Mouse (Mus musculus) heart, adult 2 months (tissue): ENCODE measurements around the gene Chml. TPM values are rescaled to one million over a fixed set of nuclear protein-coding genes. Genes with fewer than 3 reads are reported as not detected.

Experiments
- DNase-seq, 2 experiments: peaks; one replicate each; pipeline ENCODE4 v3.0.0; 2021
- H3K27ac ChIP-seq: fragments of 200-600 bp; 2 replicates; pipeline ENCODE4 v1.8.1; 2022
- H3K27me3 ChIP-seq: fragments of 200-500 bp; 2 replicates; pipeline ENCODE4 v1.6.1; 2012; ENCODE audit warnings: mild to moderate bottlenecking, low read length, inconsistent platforms, mixed read lengths; ENCODE audit not compliant: control insufficient read depth, insufficient read depth
- H3K36me3 ChIP-seq: fragments of 200-500 bp; 2 replicates; pipeline ENCODE4 v1.6.1; 2012; ENCODE audit warnings: low read length, inconsistent platforms; ENCODE audit not compliant: control insufficient read depth, insufficient read depth
- H3K4me1 ChIP-seq: fragments of 200-500 bp; 2 replicates; pipeline ENCODE4 v1.6.1; 2011; ENCODE audit warnings: low read length; ENCODE audit not compliant: control insufficient read depth, insufficient read depth
- H3K4me3 ChIP-seq: fragments of 200-600 bp; 2 replicates; pipeline ENCODE4 v1.8.1; 2022
- H3K79me2 ChIP-seq: fragments of 200-500 bp; replicated peaks from 2 replicates; pipeline ENCODE4 v1.6.1; 2012; ENCODE audit warnings: mild to moderate bottlenecking, inconsistent platforms, low read length, moderate library complexity, mixed read lengths; ENCODE audit not compliant: control insufficient read depth, insufficient read depth
- H3K9ac ChIP-seq: fragments of 200-500 bp; 2 replicates; pipeline ENCODE4 v1.6.1; 2012; ENCODE audit warnings: low read depth, mild to moderate bottlenecking, control low read depth, inconsistent platforms, low read length, mixed read lengths
- CTCF ChIP-seq: fragments of 200-600 bp; IDR thresholded peaks from 2 replicates; pipeline ENCODE4 v1.8.1; 2022; ENCODE audit warnings: antibody characterized with exemption, mild to moderate bottlenecking, moderate library complexity
- EP300 ChIP-seq: fragments of 200-500 bp; IDR thresholded peaks from 2 replicates; pipeline ENCODE4 v1.6.1; 2011; ENCODE audit warnings: low read depth, low read length, control low read depth; ENCODE audit not compliant: insufficient read depth
- POLR2A ChIP-seq: fragments of 200-500 bp; IDR thresholded peaks from 2 replicates; pipeline ENCODE4 v1.6.1; 2011; ENCODE audit warnings: mild to moderate bottlenecking, low read depth, low read length, control low read depth; ENCODE audit not compliant: insufficient read depth
- WGBS: fragments of 180-500 bp; shearing (Covaris S2); methylation state at CpG from one replicate; pipeline ENCODE4 v1.1.7; 2018; 5-methylcytosine and 5-hydroxymethylcytosine counted together
- intact Hi-C: fragments of 180-260 bp; cut with DNase I; formaldehyde crosslinking; loops from one replicate; pipeline ENCODE4 v1.15.1; 2025
- polyA plus RNA-seq: library from polyadenylated mRNA; depleted of rRNA; stranded (reverse); fragments of >200 nt; gene quantifications from 2 replicates; pipeline ENCODE4 v1.2.3, GENCODE M21; 2012
- total RNA-seq, 2 experiments: library from RNA; stranded (reverse); gene quantifications; 2 replicates each; pipeline ENCODE4 v1.2.3; 2021

Gene Chml
- total and polyA plus RNA-seq, 3 experiments: 1.4 to 9.4 (median 8.9) TPM

- TF ChIP-seq CTCF (no peak), POLR2A (no peak), EP300 (no peak)
- 85% methylated on average over 7 of the region's 7 CpGs for WGBS
- no peak for DNase-seq
- intact Hi-C loops: loop anchor here (5.0 kb wide), 3 partner anchors 43 to 252 kb away; partner anchors contain the start of genes Fh1 and Gm38100
- Histone ChIP-seq H3K27me3 (no peaks in the 10 kb centered on the region), H3K4me3 (no peak overlapping the region), H3K9ac (no peak overlapping the region), H3K27ac (no peak overlapping the region), H3K36me3 (no peaks in the 10 kb centered on the region), H3K4me1 (no peaks in the 10 kb centered on the region; the same call in 1 of the 2 replicates), H3K79me2 (no peaks in the 10 kb centered on the region)
These were observed 22.7 kb downstream of the Chml start for GRCm38 (mm10) chr1:175670042-175670441.

- Histone ChIP-seq H3K79me2 (no peaks in the 10 kb centered on the region), H3K4me3 (no peak overlapping the region), H3K27me3 (no peaks in the 10 kb centered on the region), H3K4me1 (no peaks in the 10 kb centered on the region; the same call in 1 of the 2 replicates), H3K36me3 (no peaks in the 10 kb centered on the region), H3K27ac (no peak overlapping the region), H3K9ac (no peak overlapping the region)
- TF ChIP-seq CTCF (no peak), POLR2A (no peak), EP300 (no peak)
- 85% methylated on average over 3 of the region's 3 CpGs for WGBS
- intact Hi-C loops: loop anchor here (10.0 kb wide), 1 partner anchor 625 kb away; no protein-coding TSS in a partner anchor
- DNase-seq: no peak
These were observed 23.2 kb downstream of the Chml start for GRCm38 (mm10) chr1:175669456-175669855.

GRCm38 (mm10) chr1:175668666-175669405 is 23.9 kb downstream of the Chml start:
- DNase-seq: no peak
- 60% methylated on average over 5 of the region's 5 CpGs for WGBS
- TF ChIP-seq CTCF: peak; percentile 71
- TF ChIP-seq EP300: no peak

GRCm38 (mm10) chr1:175659900-175660299 is 32.8 kb downstream of the Chml start:
- Histone ChIP-seq H3K79me2 (no peaks in the 10 kb centered on the region), H3K4me3 (no peak overlapping the region), H3K36me3 (no peaks in the 10 kb centered on the region), H3K9ac (no peak overlapping the region), H3K27me3 (no peaks in the 10 kb centered on the region), H3K4me1 (no peaks in the 10 kb centered on the region), H3K27ac (no peak overlapping the region)
- TF ChIP-seq EP300 (no peak), POLR2A (no peak), CTCF (no peak)
- DNase-seq: no peak
- intact Hi-C loops: loop anchor here (10.0 kb wide), 1 partner anchor 615 kb away; no protein-coding TSS in a partner anchor
- WGBS: 89% methylated on average over 4 of the region's 4 CpGs

More at GRCm38 (mm10) chr1:175668666-175669405, 23.9 kb downstream of the Chml start:
- intact Hi-C loops: loop anchor here (10.0 kb wide), 1 partner anchor 624 kb away; no protein-coding TSS in a partner anchor
- Histone ChIP-seq H3K4me3 (no peak overlapping the region), H3K27ac (no peak overlapping the region), H3K79me2 (no peaks in the 10 kb centered on the region), H3K27me3 (no peaks in the 10 kb centered on the region), H3K36me3 (no peaks in the 10 kb centered on the region), H3K4me1 (no peaks in the 10 kb centered on the region), H3K9ac (no peak overlapping the region)

- no peaks in the 10 kb centered on the region for H3K79me2 ChIP-seq
- no peak overlapping the region for H3K9ac ChIP-seq
- intact Hi-C loops: no loop called here
- WGBS: 87% methylated on average over 4 of the region's 4 CpGs
- H3K27ac ChIP-seq: no peak overlapping the region
- no peaks in the 10 kb centered on the region for H3K27me3 ChIP-seq
- no peaks in the 10 kb centered on the region for H3K4me1 ChIP-seq
- TF ChIP-seq EP300 (no peak), CTCF (no peak), POLR2A (no peak)
- DNase-seq: no peak
- H3K36me3 ChIP-seq: no peaks in the 10 kb centered on the region
- H3K4me3 ChIP-seq: no peak overlapping the region
These were observed 44.1 kb downstream of the Chml start for GRCm38 (mm10) chr1:175648615-175649014.

- H3K4me3 ChIP-seq: no peak overlapping the region
- 64% methylated on average over 9 of the region's 9 CpGs for WGBS
- no peaks in the 10 kb centered on the region for H3K4me1 ChIP-seq
- no peak overlapping the region for H3K9ac ChIP-seq
- no peaks in the 10 kb centered on the region for H3K27me3 ChIP-seq
- no peaks in the 10 kb centered on the region for H3K36me3 ChIP-seq
- DNase-seq: no peak
- H3K27ac ChIP-seq: no peak overlapping the region
- intact Hi-C loops: no loop called here
- no peak for TF ChIP-seq POLR2A
- no peak for TF ChIP-seq CTCF
- TF ChIP-seq EP300: no peak
- H3K79me2 ChIP-seq: no peaks in the 10 kb centered on the region
These were observed 45.7 kb downstream of the Chml start for GRCm38 (mm10) chr1:175646952-175647351.
